Comparison of ENCODE assay signal across 31 mouse cellular contexts in genomic region chr3:69233552-69234189, GRCm38 (mm10). TPM values are rescaled to one million over a fixed set of nuclear protein-coding genes. Genes with fewer than 3 reads are reported as not detected.
"Had no signal": no experiment of that assay in that cellular context is flagged by ENCODE, and none has a peak within 500 bp of the region (broad histone marks: within the 10 kb centered on the region; RNA-seq: fewer than 3 reads in every experiment).

No protein-coding gene starts in this region.

RNA-seq across cellular contexts. Expression of gene Arl14, which starts 11.5 kb away (rescaled TPM):
- total RNA-seq: gastrocnemius, adult 2 months; gastrocnemius, postnatal 10 days; gastrocnemius, postnatal 25 days; gastrocnemius, postnatal 4 days; granulocyte monocyte progenitor cell, adult 5-6 weeks; heart, adult 2 months; heart, postnatal 14 days; heart, postnatal 36 days; hematopoietic stem cell, adult 5-6 weeks; hindbrain, postnatal 0 days; layer of hippocampus, adult 18-20 months; layer of hippocampus, adult 8-10 months; layer of hippocampus, postnatal 14 days; layer of hippocampus, postnatal 36 days; left cerebral cortex, adult 18-20 months; left cerebral cortex, adult 8-10 months; left cerebral cortex, postnatal 10 days; left cerebral cortex, postnatal 25 days; left cerebral cortex, postnatal 4 days had no signal
- polyA plus RNA-seq: heart, adult 2 months; heart, embryonic 11.5 days; heart, embryonic 13.5 days; heart, embryonic 15.5 days; heart, postnatal 0 days; hindbrain, embryonic 11.5 days; hindbrain, embryonic 13.5 days; hindbrain, embryonic 15.5 days; hindbrain, postnatal 0 days; kidney, adult 2 months; limb, embryonic 11.5 days; limb, embryonic 13.5 days; limb, embryonic 15.5 days; liver, adult 2 months had no signal
